Mouse (Mus musculus): ENCODE data around the gene Myo1d. TPM values are rescaled to one million over a fixed set of nuclear protein-coding genes. Genes with fewer than 3 reads are reported as not detected.

Myo1d gene
- polyA plus RNA-seq, 1 experiment, result 10.8 TPM

GRCm38 (mm10) chr11:80745426-80745825, 34.4 kb downstream of the Myo1d start:
- Histone ChIP-seq H3K36me3 (ENCODE audit: control insufficient read depth, insufficient read depth) (no peaks in the 10 kb centered on the region), H3K79me3 (ENCODE audit: low read depth) (no peaks in the 10 kb centered on the region), H3K27me3 (ENCODE audit: control insufficient read depth, insufficient read depth, insufficient read length) (no peaks in the 10 kb centered on the region), H3K79me2 (ENCODE audit: control insufficient read depth, insufficient read depth) (no peaks in the 10 kb centered on the region), H3ac (ENCODE audit: control insufficient read depth, insufficient read length, low read depth) (no peak overlapping the region), H3K4me3 (ENCODE audit: insufficient read depth, poor library complexity, severe bottlenecking) (no peak overlapping the region)
- TF ChIP-seq MYOD1 (IDR thresholded peaks at IDR 0.05; ENCODE audit: control insufficient read depth, insufficient read length, low read depth) (no peak), MAX (IDR thresholded peaks at IDR 0.05) (no peak), USF1 (IDR thresholded peaks at IDR 0.05; ENCODE audit: low read depth) (no peak), CEBPB (IDR thresholded peaks at IDR 0.05; ENCODE audit: low read depth) (no peak), CTCF (IDR thresholded peaks at IDR 0.05; ENCODE audit: control insufficient read depth, insufficient read depth, insufficient read length) (no peak), MYOG (IDR thresholded peaks at IDR 0.05; ENCODE audit: control insufficient read depth, extremely low read depth, insufficient read length) (no peak), FOSL1 (IDR thresholded peaks at IDR 0.05; ENCODE audit: insufficient read depth, low read length, poor library complexity, severe bottlenecking) (no peak)

- Histone ChIP-seq H3ac (ENCODE audit: control insufficient read depth, insufficient read length, low read depth) (no peak overlapping the region), H3K27me3 (ENCODE audit: control insufficient read depth, insufficient read depth, insufficient read length) (no peaks in the 10 kb centered on the region), H3K4me3 (ENCODE audit: insufficient read depth, poor library complexity, severe bottlenecking) (no peak overlapping the region), H3K79me3 (ENCODE audit: low read depth) (no peaks in the 10 kb centered on the region), H3K79me2 (ENCODE audit: control insufficient read depth, insufficient read depth) (no peaks in the 10 kb centered on the region), H3K36me3 (ENCODE audit: control insufficient read depth, insufficient read depth) (no peaks in the 10 kb centered on the region)
- TF ChIP-seq MYOG (IDR thresholded peaks at IDR 0.05; ENCODE audit: control insufficient read depth, extremely low read depth, insufficient read length) (no peak), CEBPB (IDR thresholded peaks at IDR 0.05; ENCODE audit: low read depth) (no peak), MAX (IDR thresholded peaks at IDR 0.05) (no peak), FOSL1 (IDR thresholded peaks at IDR 0.05; ENCODE audit: insufficient read depth, low read length, poor library complexity, severe bottlenecking) (no peak), CTCF (IDR thresholded peaks at IDR 0.05; ENCODE audit: control insufficient read depth, insufficient read depth, insufficient read length) (no peak), USF1 (IDR thresholded peaks at IDR 0.05; ENCODE audit: low read depth) (no peak), MYOD1 (IDR thresholded peaks at IDR 0.05; ENCODE audit: control insufficient read depth, insufficient read length, low read depth) (no peak)
Observed at GRCm38 (mm10) chr11:80743823-80744410, 35.9 kb downstream of the Myo1d start.

GRCm38 (mm10) chr11:80742462-80742861, 37.4 kb downstream of the Myo1d start:
- Histone ChIP-seq H3K36me3 (ENCODE audit: control insufficient read depth, insufficient read depth) (no peaks in the 10 kb centered on the region), H3K4me3 (ENCODE audit: insufficient read depth, poor library complexity, severe bottlenecking) (no peak overlapping the region), H3ac (ENCODE audit: control insufficient read depth, insufficient read length, low read depth) (no peak overlapping the region), H3K79me2 (ENCODE audit: control insufficient read depth, insufficient read depth) (no peaks in the 10 kb centered on the region), H3K27me3 (ENCODE audit: control insufficient read depth, insufficient read depth, insufficient read length) (no peaks in the 10 kb centered on the region), H3K79me3 (ENCODE audit: low read depth) (no peaks in the 10 kb centered on the region)
- no peak for TF ChIP-seq FOSL1 (IDR thresholded peaks at IDR 0.05; ENCODE audit: insufficient read depth, low read length, poor library complexity, severe bottlenecking)
- no peak for TF ChIP-seq MAX (IDR thresholded peaks at IDR 0.05)
- TF ChIP-seq USF1 (IDR thresholded peaks at IDR 0.05; ENCODE audit: low read depth), result no peak
- no peak for TF ChIP-seq MYOD1 (IDR thresholded peaks at IDR 0.05; ENCODE audit: control insufficient read depth, insufficient read length, low read depth)
- TF ChIP-seq CEBPB (IDR thresholded peaks at IDR 0.05; ENCODE audit: low read depth), result no peak
- TF ChIP-seq MYOG (IDR thresholded peaks at IDR 0.05; ENCODE audit: control insufficient read depth, extremely low read depth, insufficient read length), result no peak
- TF ChIP-seq CTCF (IDR thresholded peaks at IDR 0.05; ENCODE audit: control insufficient read depth, insufficient read depth, insufficient read length), result no peak

DNA sequence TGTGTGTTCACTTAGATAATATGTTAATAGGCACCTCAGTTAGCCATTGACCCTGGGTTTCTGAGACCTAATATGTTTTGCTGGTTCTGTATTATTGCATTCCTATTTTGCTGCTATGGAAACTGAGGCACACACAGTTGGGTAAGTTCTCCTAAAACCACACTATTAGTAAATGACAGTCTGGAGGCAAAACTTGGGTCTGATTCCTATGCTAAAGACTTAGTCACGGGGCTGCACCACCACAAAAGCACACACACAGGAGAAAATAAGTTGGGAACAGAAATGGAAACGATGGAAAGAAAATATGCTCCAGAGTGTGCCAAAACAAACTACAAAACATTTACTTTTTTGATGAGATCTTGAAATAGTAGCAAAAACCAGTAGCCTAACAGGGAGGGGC, 45.1 kb downstream of the Myo1d start:
- no peak overlapping the region for H3K4me3 ChIP-seq (ENCODE audit: insufficient read depth, poor library complexity, severe bottlenecking)
- H3K27me3 ChIP-seq (ENCODE audit: control insufficient read depth, insufficient read depth, insufficient read length), result no peaks in the 10 kb centered on the region
- no peak overlapping the region for H3ac ChIP-seq (ENCODE audit: control insufficient read depth, insufficient read length, low read depth)
- no peaks in the 10 kb centered on the region for H3K79me2 ChIP-seq (ENCODE audit: control insufficient read depth, insufficient read depth)
- no peaks in the 10 kb centered on the region for H3K36me3 ChIP-seq (ENCODE audit: control insufficient read depth, insufficient read depth)
- TF ChIP-seq USF1 (IDR thresholded peaks at IDR 0.05; ENCODE audit: low read depth) (no peak), MYOG (IDR thresholded peaks at IDR 0.05; ENCODE audit: control insufficient read depth, extremely low read depth, insufficient read length) (no peak), FOSL1 (IDR thresholded peaks at IDR 0.05; ENCODE audit: insufficient read depth, low read length, poor library complexity, severe bottlenecking) (no peak), CEBPB (IDR thresholded peaks at IDR 0.05; ENCODE audit: low read depth) (no peak), MYOD1 (IDR thresholded peaks at IDR 0.05; ENCODE audit: control insufficient read depth, insufficient read length, low read depth) (no peak), MAX (IDR thresholded peaks at IDR 0.05) (no peak), CTCF (IDR thresholded peaks at IDR 0.05; ENCODE audit: control insufficient read depth, insufficient read depth, insufficient read length) (no peak)
- H3K79me3 ChIP-seq (ENCODE audit: low read depth), result no peaks in the 10 kb centered on the region

DNA sequence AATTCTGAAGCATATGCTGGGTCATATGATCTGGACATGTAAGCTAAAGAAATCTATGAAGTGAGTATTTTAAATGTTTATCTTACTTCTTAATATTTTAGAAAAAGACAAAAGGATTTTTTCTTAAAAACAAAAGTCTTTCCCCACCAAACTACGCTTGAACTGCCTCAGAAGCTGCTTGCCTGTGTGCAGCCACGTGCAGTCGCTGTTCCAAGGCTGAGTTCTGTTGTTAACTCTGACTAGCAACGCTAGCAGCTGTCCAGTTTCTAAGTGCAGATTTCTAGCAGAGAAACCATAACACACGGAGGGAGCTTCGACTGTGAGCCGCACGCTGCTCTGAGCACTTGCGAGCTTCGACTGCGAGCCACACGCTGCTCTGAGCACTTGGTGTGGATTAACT, 55.1 kb downstream of the Myo1d start:
- no peak for TF ChIP-seq MAX (IDR thresholded peaks at IDR 0.05)
- TF ChIP-seq CTCF (IDR thresholded peaks at IDR 0.05; ENCODE audit: control insufficient read depth, insufficient read depth, insufficient read length), result no peak
- TF ChIP-seq USF1 (IDR thresholded peaks at IDR 0.05; ENCODE audit: low read depth), result no peak
- TF ChIP-seq FOSL1 (IDR thresholded peaks at IDR 0.05; ENCODE audit: insufficient read depth, low read length, poor library complexity, severe bottlenecking), result no peak
- TF ChIP-seq CEBPB (IDR thresholded peaks at IDR 0.05; ENCODE audit: low read depth), result no peak
- no peak for TF ChIP-seq MYOD1 (IDR thresholded peaks at IDR 0.05; ENCODE audit: control insufficient read depth, insufficient read length, low read depth)
- no peak for TF ChIP-seq MYOG (IDR thresholded peaks at IDR 0.05; ENCODE audit: control insufficient read depth, extremely low read depth, insufficient read length)
- H3K4me3 ChIP-seq (ENCODE audit: insufficient read depth, poor library complexity, severe bottlenecking), result no peak overlapping the region
- no peaks in the 10 kb centered on the region for H3K79me3 ChIP-seq (ENCODE audit: low read depth)
- H3K79me2 ChIP-seq (ENCODE audit: control insufficient read depth, insufficient read depth), result no peaks in the 10 kb centered on the region
- H3ac ChIP-seq (ENCODE audit: control insufficient read depth, insufficient read length, low read depth), result no peak overlapping the region
- no peaks in the 10 kb centered on the region for H3K36me3 ChIP-seq (ENCODE audit: control insufficient read depth, insufficient read depth)
- H3K27me3 ChIP-seq (ENCODE audit: control insufficient read depth, insufficient read depth, insufficient read length), result no peaks in the 10 kb centered on the region

All from C2C12 (cell line).